Mouse (Mus musculus) urinary bladder, postnatal 25 days (tissue): Measurements from ENCODE around the gene Wdr46.
"Not testable (repeated sequence)": the region's sequence is repeated elsewhere in the genome, so short reads cannot be mapped to it uniquely, and the experiment has no call there.

Experiments used
- DNase-seq: peaks from one replicate; pipeline ENCODE4 v3.0.0; 2022; ENCODE audit warnings: low spot score

Wdr46 gene

DNA sequence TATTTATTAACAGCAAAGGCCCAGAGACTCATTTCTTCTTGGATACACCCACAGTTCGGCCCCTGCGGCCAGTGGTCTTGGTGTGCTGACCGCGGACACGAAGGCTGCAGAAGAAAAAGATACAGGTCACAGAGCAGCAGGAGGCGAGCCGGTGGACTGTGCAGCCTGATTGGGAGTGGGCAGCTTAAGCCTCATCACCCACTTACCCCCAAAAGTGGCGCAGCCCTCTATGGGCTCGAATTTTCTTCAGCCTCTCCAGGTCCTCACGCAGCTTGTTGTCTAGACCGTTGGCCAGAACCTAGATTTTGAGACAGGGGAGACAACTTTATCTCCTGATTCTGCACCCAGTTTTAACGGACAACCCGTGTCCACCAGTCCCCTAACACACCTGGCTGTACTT is 11.6 kb downstream of the Wdr46 start:
- DNase-seq = not testable (repeated sequence)

DNA sequence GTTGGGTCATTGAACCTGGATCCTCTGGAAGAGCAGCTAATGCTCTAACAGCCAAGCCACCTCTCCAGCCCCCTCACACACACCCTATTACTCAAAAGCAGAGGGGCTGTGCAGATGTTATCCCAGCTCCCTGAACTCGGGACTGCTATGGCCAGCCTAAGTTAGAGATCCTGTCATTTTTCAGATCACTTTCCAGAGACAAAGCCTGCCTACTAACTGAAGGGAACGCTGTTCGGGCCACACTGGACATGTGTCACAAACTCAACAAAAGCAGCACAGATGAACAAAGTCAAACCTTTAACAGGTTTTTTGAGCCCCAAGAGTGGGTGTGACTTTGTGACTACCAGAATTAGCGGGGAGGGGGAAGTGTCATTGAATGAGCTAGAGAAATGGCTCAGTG is 12.4 kb downstream of the Wdr46 start:
- no peak for DNase-seq

GRCm38 (mm10) chr17:33953310-33953709 is 12.8 kb downstream of the Wdr46 start:
- no peak for DNase-seq

DNA sequence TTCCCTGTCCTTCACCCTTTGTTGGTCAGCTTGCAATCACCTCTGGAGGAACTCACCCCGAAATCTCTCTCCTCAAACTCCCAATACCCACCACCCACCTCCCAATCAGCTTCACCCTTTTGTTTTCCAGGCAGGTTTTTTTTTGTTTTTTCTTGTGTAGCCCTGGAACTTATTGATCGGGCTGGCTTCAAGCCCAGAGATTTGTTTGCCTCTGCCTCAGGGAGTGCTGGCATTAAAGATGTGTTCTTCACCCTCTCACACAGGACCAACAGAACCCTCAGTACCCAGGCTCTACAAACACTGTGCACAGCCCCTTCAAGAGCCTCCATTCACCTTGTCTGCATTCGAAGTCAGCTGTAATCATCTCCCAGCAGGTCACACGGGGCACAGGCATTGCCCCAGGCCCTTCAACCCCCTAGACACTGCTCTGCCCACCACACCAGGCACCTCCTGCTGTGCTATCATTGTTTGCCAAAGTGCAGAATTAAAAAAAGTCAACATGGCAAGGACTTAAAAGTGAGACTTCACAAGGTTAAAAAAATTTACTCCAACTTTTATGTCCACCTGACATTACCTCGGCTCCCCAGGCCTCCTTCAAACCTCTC is 13.6 kb downstream of the Wdr46 start:
- no peak for DNase-seq

- DNase-seq = no peak
Observed at GRCm38 (mm10) chr17:33954646-33955554, 14.4 kb downstream of the Wdr46 start.

DNA sequence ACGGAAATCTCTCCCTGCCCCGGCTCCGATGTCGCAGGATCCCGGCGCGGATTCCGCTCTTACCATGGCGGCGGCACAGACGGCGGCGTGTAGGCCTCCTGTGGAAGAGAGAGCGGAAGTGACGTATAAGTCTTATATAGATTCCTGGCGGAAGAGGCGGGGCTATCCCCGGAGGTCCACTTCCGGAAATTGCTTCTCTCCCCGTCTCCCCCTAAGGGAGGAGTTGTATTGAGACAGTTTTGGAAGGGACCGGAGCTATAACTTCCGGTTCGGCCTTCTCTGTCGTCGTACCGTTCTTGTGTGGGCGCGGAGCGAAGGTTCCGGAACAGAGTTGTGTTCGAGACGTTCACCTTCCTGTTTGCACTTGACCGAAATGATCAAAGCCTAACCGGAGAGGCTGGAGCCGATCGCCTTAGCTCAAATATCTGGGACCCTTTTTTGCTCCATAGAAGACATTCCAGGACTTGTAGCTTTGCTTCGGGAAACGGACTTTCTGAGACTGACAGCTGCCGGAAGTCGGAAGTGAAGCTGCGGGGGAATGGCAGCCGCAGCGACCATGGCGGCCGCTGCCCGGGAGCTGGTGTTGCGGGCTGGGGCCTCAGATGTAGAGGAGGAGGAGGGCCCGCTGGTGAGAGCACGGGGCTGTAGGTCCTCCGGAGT is 15.2 kb downstream of the Wdr46 start, which contains the start of the genes Vps52 and Rps18:
Gene Vps52 (plus strand): TSS at position 258 of the 660 bp plus-strand sequence.
Gene Rps18 (minus strand): TSS at position 447 of the 660 bp plus-strand sequence.
- DNase-seq = peak; percentile 91

DNA sequence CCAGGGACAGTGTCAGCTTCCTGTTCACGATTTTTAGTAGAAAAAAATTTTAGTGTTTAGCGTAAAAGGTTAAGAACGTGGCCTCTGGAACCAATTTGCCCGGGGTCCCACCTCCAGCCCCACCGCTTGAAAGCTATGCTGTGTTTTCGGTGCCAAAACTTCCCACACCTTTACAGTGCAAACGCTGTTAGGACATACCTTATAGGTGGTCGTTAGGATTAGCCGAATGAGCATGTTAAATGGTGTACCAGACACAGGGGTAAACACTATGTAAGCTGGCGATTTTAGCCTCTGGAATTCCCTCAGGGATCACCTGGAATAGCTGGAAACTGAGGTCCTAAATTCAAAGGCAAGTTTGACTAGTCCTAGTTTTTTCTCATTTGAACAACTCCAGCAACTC is 15.9 kb downstream of the Wdr46 start:
- no peak for DNase-seq

DNA sequence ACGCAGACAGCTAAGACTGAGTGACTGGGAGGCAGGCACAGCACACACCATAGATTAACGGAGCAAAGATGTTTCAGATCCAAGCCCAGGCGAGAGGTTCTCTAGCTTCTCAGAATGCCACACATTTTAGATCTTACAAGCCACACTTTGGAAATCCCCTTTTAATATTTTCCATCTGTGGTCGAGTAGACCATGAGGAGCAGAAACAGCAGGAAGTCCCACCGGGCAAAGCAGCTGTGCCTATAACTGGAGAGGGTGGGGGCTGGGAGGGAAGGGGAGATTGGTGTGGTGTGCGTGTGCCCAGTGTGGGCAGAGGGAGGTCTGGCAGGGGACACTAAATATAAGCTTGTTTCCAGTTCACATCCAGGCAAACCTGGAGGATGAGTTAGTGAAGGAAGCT is 17.0 kb downstream of the Wdr46 start:
- no peak for DNase-seq

DNA sequence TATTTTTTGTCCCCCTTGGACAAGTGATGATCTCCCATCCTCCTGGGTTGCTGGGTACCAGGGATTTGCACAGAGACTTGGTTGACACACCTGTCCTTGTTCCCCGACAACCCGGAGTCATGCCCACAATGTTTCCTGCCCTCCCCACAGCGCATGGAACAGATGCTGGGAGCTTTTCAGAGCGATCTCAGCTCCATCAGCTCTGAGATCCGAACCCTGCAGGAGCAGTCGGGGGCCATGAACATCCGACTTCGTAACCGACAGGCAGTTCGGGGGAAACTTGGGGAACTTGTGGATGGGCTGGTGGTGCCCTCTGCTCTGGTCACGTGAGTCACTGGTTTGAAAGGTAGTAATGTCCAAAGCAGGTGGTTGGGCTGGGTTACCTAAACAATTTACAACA is 18.0 kb downstream of the Wdr46 start:
- no peak for DNase-seq

GRCm38 (mm10) chr17:33959135-33959534 is 18.7 kb downstream of the Wdr46 start:
- no peak for DNase-seq

- no peak for DNase-seq
Observed at GRCm38 (mm10) chr17:33959948-33960347, 19.5 kb downstream of the Wdr46 start.

DNA sequence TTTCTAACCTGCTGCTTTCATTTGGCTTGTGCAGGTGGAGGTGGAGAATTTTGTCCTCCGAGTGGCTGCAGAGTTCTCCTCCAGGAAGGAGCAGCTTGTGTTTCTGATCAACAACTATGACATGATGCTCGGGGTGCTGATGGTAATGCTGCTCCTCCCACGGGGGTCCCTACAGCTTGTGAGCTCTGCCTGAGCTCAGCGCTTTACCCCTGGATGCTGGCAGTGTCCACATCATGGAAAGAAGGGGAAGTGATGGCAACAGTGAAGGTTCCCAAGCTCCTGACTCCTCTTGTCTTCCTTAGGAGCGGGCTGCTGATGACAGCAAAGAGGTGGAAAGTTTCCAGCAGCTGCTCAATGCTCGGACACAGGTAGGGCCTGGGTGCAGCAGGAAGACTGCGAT is 22.4 kb downstream of the Wdr46 start:
- DNase-seq = no peak

DNA sequence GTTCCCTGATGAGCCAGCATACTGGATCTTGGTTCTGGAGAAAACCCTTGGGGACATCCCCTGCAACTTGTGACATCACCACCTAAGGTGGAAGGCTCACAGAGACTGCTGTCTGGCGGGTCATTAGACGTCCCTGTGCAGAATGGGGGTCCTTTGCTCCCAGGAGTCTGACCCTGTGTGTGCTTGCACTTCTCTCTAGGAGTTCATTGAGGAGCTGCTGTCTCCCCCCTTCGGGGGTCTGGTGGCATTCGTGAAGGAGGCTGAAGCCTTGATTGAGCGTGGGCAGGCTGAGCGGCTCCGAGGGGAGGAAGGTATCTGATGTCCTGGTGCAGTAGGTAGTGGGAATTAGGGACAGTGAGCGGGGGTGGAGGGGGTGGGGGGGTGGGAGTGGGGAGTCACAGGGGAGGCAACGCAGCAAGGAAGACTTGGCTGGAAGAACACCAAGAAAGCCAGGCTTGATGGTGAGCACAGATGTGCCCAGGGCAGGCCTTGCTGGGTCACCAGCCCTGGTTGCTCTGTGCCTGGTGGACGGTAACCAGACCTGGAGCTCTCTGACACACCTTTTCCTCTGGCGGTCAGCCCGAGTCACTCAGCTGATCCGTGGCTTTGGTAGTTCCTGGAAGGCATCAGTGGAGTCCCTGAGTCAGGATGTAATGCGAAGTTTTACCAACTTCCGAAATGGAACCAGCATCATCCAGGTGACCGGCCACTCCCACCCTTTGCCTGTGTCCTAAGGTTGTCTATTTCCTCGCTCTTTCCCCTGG is 24.8 kb downstream of the Wdr46 start:
- no peak for DNase-seq

DNA sequence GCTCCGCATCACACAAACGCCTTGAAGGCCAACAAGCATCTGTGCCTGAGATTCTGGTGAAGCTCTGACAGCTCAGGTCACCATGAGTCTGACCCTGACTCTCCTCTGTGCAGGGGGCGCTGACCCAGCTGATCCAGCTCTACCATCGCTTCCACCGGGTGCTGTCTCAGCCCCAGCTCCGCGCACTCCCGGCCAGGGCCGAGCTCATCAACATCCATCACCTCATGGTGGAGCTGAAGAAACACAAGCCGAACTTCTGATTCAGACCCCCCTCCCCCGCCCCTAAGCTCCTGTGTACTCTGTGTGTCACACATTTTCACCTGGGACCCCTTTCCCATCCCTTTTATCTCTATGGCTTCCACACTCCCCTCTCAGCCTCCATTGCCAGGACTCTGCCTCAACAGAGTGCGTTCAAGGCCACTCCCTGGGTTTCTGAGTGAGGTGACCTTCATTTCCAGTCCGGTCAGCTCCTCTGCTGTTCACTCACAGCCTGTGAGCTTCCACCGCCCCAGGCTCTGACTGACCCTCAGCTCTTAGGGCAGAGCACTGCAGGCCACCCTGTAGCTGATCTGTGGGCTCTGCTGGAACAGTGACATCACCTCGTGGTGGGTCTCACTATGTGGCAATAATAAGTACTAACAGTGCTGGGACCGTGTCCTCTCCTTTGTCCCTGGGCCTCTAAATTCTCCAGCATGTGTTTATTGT is 25.5 kb downstream of the Wdr46 start:
- no peak for DNase-seq

DNA sequence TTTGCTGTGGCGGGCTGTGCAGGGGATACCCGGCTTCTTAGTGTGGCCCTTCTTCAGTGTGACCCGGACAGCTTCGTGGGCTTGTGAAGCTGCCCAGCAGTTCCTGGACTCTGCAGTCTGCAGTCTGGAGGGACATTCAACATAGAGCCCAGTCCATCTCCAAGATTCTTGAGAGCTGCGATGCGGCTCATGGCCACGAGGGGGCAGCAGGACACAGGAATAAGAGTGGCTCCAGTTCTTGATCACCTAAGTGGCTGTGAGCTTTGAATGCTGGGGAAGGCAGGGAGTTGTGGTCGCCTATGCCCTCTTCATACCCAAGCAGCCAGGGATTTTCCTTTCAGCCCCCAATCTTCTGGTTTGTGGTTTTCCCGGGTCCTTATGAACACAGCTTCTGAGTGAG is 28.0 kb downstream of the Wdr46 start:
- peak; percentile 70 for DNase-seq

GRCm38 (mm10) chr17:33968927-33969326 is 28.5 kb downstream of the Wdr46 start:
- DNase-seq = no peak

GRCm38 (mm10) chr17:33969394-33969793 is 28.9 kb downstream of the Wdr46 start:
- no peak for DNase-seq

DNA sequence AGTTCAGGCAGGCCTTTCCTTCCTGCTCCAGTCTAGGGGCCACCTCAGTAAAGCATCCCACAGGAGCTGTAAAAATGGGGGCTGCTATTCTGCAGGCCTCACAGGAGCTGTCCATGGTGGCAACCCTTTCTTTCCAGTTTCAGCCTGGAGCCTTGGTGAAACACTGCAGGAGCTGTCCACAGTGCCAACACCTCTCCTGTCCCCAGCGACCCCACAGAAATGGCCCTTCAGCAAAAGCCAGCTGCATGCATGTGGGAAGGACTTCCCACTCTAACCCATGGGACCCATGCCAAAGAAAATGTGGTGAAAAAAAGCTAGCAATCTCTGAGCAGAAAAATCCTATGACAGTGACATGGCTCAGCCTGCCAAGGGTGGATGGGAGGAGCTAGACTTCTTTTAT is 32.2 kb downstream of the Wdr46 start:
- DNase-seq = no peak

DNA sequence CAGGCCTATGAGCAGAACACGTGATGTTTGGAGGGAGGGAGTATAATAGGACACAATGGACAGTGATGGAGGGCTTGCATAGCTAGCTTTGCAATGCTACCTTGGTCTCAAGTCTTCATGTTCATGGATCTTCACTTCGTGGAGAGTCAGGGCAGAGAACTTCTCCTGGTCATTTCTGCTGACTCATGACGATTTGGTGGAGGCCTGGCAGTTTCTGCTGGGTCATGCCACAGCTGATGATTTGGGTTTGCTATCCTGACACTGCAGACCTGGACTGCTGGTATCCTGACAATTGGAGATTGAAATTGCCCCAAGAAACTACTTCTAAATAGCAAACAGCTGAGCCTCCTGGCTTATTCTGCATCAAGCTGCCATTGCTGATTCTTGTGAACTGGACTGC is 33.1 kb downstream of the Wdr46 start:
- DNase-seq = no peak

DNA sequence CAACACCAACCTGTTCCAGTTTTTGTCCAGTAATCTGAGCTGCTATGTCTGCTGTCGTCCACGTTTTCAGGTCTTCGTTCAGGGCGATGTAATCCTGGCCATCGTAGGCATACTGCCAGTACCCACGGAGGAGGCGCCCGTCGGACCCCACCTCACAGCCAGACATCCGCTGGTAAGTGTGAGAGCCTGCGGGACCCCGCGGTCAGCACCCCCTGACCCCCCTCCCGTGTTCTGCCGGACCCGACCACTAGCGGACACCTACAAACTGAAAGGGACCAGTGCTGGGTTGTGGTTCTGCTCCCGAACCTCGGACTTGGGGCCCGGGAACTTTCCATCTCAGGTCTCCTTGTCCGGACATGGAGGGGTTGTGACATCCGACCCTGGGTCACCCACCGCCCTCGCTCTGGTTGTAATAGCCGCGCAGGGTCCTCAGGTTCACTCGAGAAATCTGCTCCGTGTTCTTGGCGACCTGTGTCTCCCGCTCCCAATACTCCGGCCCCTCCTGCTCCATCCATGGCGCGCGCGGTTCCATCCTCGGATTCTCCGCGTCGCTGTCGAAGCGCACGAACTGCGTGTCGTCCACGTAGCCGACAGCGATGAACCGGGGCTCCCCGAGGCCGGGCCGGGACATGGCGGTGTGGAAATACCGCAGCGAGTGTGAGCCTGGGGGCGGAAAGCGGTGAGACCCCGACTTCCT is 37.5 kb downstream of the Wdr46 start:
- DNase-seq = no peak

DNA sequence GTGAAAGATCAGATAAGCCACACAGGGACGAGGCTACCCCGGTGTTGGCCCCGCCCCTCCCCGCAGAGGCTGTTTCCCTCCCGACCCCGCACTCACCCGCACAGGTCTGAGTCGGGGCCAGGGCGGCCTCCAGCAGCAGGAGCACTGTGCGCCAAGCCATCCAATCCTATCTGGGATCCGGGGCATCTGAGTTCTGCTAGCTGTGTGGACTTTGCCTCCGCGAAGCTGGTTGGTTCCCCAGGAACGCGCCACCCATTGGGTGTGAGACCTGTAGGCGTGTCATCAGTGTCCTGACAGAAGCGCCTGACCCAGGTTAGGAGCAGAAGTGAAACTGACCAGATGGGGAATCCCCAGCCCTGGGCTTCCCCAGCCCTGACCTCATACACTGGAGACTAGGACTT is 38.2 kb downstream of the Wdr46 start:
- peak; percentile 61 for DNase-seq
